Mouse (Mus musculus): ENCODE results near the gene Rnf182. TPM values are rescaled to one million over a fixed set of nuclear protein-coding genes. Genes with fewer than 3 reads are reported as not detected.

Rnf182 gene
- polyA plus RNA-seq, 1 experiment = not detected

DNA sequence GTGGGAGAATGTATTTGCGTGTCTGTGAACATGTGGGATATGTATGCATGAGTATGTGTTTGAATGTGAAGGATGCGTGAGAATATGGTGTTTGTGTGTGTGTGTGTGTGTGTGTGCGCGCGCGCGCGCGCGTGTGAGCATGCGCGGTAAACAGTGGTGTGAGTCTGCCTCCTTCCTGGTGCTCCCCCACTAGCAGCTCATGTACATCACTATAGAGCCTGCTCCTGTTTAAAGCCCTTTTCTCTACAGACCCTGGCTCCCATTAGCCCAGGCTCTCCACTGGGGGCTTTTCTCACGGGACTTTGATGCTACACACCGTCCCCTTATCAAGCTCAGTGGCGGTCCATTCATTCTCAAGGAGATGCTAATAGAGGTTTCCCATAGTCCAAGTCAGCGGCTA is 32.5 kb upstream of the Rnf182 start:
- no peaks in the 10 kb centered on the region for H3K27me3 ChIP-seq (ENCODE audit: control insufficient read depth)
- no peaks in the 10 kb centered on the region for H3K9me3 ChIP-seq (ENCODE audit: control insufficient read depth, low read length)
- H3K4me3 ChIP-seq (replicated peaks) = no peak overlapping the region
- H3K36me3 ChIP-seq (ENCODE audit: control insufficient read depth) = no peaks in the 10 kb centered on the region
- TF ChIP-seq TAL1 (IDR thresholded peaks at IDR 0.05; ENCODE audit: low read length) = no peak
- TF ChIP-seq GATA1 (IDR thresholded peaks at IDR 0.05; ENCODE audit: low read length) = no peak
- no peaks in the 10 kb centered on the region for H3K4me1 ChIP-seq (ENCODE audit: control insufficient read depth)

DNA sequence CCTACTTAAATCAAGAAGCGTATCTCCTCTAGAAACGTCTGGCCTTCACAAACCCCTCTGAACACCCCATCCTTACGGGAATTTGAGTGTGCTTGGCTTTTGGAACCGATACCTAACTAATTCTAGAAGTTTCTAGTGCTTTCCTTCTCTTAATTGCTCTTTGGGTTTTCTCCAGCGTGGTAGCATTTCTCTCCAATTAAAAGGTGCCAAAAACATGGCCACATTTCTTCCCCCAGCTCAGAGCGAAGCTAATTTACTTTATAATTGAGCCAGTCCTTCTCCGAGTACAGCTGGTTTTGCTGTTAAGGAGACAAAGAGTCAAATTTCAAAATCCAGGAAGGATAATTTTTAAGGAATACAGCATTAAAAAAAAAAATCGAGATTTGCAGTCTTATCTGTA is 32.0 kb upstream of the Rnf182 start:
- H3K4me1 ChIP-seq (ENCODE audit: control insufficient read depth) = no peaks in the 10 kb centered on the region
- no peaks in the 10 kb centered on the region for H3K36me3 ChIP-seq (ENCODE audit: control insufficient read depth)
- no peaks in the 10 kb centered on the region for H3K27me3 ChIP-seq (ENCODE audit: control insufficient read depth)
- H3K9me3 ChIP-seq (ENCODE audit: control insufficient read depth, low read length) = no peaks in the 10 kb centered on the region
- no peak for TF ChIP-seq GATA1 (IDR thresholded peaks at IDR 0.05; ENCODE audit: low read length)
- no peak for TF ChIP-seq TAL1 (IDR thresholded peaks at IDR 0.05; ENCODE audit: low read length)
- no peak overlapping the region for H3K4me3 ChIP-seq (replicated peaks)

DNA sequence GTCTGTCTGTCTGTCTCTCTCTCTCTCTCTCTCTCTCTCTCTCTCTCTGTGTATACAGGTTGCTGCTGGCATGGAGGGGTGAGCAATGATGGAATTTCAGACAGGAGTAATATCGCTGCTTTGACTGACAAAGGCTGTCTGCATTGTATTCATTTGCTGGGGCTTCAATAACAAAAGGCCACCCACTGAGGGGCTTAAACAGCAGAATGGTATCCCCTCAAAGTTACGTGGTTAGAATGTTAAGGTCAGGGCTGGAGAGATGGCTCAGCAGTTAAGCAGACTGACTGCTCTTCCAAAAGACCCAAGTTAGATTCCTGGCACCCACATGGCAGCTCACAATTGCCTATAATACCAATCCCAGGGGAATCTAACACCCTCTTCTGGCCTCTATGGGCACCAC is 30.2 kb upstream of the Rnf182 start:
- TF ChIP-seq TAL1 (IDR thresholded peaks at IDR 0.05; ENCODE audit: low read length) = no peak
- no peak for TF ChIP-seq GATA1 (IDR thresholded peaks at IDR 0.05; ENCODE audit: low read length)
- Histone ChIP-seq H3K4me1 (ENCODE audit: control insufficient read depth) (no peaks in the 10 kb centered on the region), H3K27me3 (ENCODE audit: control insufficient read depth) (no peaks in the 10 kb centered on the region)

DNA sequence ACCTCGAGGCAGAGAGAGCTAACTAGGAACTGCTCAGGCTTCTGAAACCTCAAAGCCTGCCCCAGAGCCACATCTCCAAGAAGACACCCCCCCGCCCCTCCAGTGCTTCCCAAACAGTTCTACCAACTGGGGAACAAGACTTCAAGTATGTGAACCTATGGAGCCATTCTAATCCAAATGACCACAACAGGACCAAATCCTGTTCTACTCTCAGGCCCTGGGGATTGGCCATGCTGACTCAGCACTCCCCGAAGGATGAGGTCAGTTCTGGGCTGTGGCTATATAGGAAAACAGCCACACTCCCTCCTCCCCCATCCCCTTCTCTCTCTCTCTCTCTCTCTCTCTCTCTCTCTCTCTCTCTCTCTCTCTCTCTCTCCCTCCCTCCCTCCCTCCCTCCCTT is 28.5 kb upstream of the Rnf182 start:
- no peak for TF ChIP-seq TAL1 (IDR thresholded peaks at IDR 0.05; ENCODE audit: low read length)
- TF ChIP-seq GATA1 (IDR thresholded peaks at IDR 0.05; ENCODE audit: low read length) = no peak
- no peaks in the 10 kb centered on the region for H3K36me3 ChIP-seq (ENCODE audit: control insufficient read depth)
- H3K4me1 ChIP-seq (ENCODE audit: control insufficient read depth) = no peaks in the 10 kb centered on the region
- no peak overlapping the region for H3K4me3 ChIP-seq (replicated peaks)
- no peaks in the 10 kb centered on the region for H3K9me3 ChIP-seq (ENCODE audit: control insufficient read depth, low read length)
- H3K27me3 ChIP-seq (ENCODE audit: control insufficient read depth) = peaks cover 6% of the 10 kb centered on the region

More for the DNA sequence above, 30.2 kb upstream of the Rnf182 start:
- no peaks in the 10 kb centered on the region for H3K9me3 ChIP-seq (ENCODE audit: control insufficient read depth, low read length)
- H3K36me3 ChIP-seq (ENCODE audit: control insufficient read depth) = no peaks in the 10 kb centered on the region
- H3K4me3 ChIP-seq (replicated peaks) = no peak overlapping the region

DNA sequence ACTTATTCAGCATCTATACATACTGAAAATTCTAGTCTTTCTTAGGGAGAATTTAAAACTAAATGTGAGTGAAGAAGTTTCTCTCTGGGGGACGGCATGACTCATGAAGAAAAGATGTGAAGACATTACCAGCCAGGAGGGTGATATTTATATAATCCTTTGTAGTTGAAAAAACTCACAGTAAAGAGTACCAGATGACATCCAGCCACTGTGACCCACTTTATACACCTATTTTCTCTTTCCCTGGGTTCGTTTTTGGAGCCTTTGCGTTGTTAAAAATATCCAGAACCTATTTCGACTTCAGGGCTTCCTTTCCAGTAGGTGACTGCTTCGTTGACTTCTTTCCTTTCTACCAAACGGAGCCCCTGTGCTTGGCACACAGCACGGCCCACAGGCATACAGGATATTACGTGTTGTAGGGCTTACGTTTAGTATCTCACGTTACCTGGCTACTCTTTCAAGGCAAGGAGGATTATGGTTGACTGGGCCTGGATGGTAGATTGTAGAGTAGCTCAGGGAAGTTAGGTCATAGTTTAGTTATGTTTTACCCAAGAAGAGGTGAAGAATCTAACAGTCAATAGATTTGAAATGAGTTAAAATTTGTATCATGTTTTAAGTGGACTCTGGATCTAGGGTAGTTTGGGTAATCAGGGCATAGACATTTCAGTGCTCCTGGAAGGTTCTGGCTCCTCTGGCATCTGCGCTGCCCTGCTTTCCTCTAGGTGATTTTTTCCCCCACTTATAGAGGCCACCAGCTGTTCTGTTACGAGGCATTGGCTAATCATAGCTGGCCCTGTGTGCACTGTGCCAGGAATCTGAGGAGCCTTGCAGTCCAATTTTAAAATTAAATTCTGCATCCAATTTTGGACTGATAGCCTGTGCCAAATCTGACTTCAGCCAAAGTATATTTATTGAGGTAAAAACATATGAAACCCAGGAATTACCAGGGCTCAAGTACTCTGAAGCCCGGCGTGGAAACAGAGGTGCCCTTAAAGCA is 27.4 kb upstream of the Rnf182 start:
- Histone ChIP-seq H3K27me3 (ENCODE audit: control insufficient read depth) (peaks cover 13% of the 10 kb centered on the region), H3K9me3 (ENCODE audit: control insufficient read depth, low read length) (no peaks in the 10 kb centered on the region), H3K4me1 (ENCODE audit: control insufficient read depth) (no peaks in the 10 kb centered on the region), H3K4me3 (replicated peaks) (no peak overlapping the region), H3K36me3 (ENCODE audit: control insufficient read depth) (no peaks in the 10 kb centered on the region)
- no peak for TF ChIP-seq TAL1 (IDR thresholded peaks at IDR 0.05; ENCODE audit: low read length)
- no peak for TF ChIP-seq GATA1 (IDR thresholded peaks at IDR 0.05; ENCODE audit: low read length)

DNA sequence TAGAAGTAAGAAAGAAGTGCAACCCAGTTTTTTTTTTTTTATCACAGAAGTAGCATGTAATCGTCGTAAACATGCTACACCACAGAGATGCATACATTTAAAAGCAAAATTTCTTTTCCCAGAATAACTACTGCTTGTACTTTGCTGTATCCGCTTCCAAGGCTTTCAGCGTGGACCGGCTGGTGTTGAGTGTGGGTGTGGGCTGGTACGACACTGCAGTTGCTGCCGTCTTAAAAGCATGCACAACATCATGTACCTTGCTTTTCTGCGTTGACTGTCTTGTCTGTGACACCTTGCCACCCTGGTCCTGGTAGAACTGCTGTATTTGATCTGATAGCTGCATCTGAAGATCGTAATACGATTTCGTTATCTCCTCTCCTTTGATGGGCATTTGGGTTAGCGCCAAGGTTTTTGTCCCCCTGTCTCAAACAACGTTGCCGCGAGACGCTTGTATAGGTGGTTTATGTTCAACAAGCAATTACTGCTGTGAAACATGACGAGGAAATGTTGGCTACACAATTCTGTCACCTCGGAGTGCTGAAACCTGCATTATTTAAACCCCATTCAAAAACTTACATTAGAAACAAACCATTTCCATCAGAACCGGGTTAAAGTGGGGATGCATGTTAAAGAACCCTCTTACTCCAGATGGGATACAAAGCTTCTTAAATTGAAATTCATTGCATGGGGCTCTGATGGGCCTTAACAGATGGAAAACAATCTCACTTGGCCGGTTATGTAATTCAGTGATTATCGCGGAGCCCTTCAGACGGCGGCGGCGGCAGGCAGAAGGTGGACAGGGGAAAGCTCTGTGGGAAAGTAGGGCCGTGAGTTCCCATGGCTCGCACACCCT is 23.5 kb upstream of the Rnf182 start:
- no peaks in the 10 kb centered on the region for H3K36me3 ChIP-seq (ENCODE audit: control insufficient read depth)
- H3K9me3 ChIP-seq (ENCODE audit: control insufficient read depth, low read length) = no peaks in the 10 kb centered on the region
- no peak overlapping the region for H3K4me3 ChIP-seq (replicated peaks)
- TF ChIP-seq TAL1 (IDR thresholded peaks at IDR 0.05; ENCODE audit: low read length) (no peak), GATA1 (IDR thresholded peaks at IDR 0.05; ENCODE audit: low read length) (no peak)
- H3K27me3 ChIP-seq (ENCODE audit: control insufficient read depth) = peaks cover 13% of the 10 kb centered on the region
- H3K4me1 ChIP-seq (ENCODE audit: control insufficient read depth) = no peaks in the 10 kb centered on the region

DNA sequence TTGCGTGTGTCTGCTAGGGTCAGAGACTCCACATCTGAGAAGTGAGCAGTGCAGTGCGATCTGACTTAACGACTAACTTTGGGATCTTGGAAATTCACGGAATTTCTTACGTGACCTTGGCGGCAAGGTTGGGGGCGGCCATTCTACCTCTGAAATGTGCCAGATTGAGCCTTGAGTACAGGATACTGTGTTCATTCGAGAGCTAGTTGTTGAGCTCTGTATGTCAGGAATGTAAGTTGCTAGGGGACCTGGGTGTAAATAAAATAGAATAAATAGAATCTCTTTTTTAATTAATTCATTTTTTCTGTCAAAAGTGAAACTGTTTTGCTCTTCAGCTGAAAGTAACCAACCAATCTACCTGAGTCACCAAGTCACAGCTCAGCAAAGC is 22.8 kb upstream of the Rnf182 start:
- no peaks in the 10 kb centered on the region for H3K36me3 ChIP-seq (ENCODE audit: control insufficient read depth)

DNA sequence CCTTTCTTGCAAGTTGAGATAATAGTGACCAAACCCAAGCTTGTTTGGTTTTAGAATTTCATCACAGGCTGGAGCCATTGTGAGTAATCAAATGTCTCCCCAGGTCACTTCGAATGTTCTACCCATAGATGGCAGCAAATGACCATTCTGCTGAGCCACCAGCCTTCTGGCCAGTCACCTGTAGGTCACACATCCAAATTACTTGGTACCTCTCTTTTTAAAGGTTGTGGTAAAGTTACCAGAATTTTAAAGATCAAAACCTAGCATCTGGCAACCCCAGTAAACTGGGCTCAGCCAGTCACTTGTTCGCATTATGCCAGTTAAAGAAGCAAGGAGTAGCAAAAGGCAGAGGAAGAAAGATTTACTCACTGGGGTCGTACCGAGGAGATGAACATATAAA is 19.6 kb upstream of the Rnf182 start:
- Histone ChIP-seq H3K4me3 (replicated peaks) (no peak overlapping the region), H3K4me1 (ENCODE audit: control insufficient read depth) (no peaks in the 10 kb centered on the region), H3K9me3 (ENCODE audit: control insufficient read depth, low read length) (no peaks in the 10 kb centered on the region), H3K36me3 (ENCODE audit: control insufficient read depth) (no peaks in the 10 kb centered on the region), H3K27me3 (ENCODE audit: control insufficient read depth) (peaks cover 13% of the 10 kb centered on the region)
- no peak for TF ChIP-seq GATA1 (IDR thresholded peaks at IDR 0.05; ENCODE audit: low read length)

More for the DNA sequence above, 22.8 kb upstream of the Rnf182 start:
- no peak for TF ChIP-seq GATA1 (IDR thresholded peaks at IDR 0.05; ENCODE audit: low read length)
- no peaks in the 10 kb centered on the region for H3K4me1 ChIP-seq (ENCODE audit: control insufficient read depth)
- no peaks in the 10 kb centered on the region for H3K9me3 ChIP-seq (ENCODE audit: control insufficient read depth, low read length)
- H3K27me3 ChIP-seq (ENCODE audit: control insufficient read depth) = peaks cover 13% of the 10 kb centered on the region
- H3K4me3 ChIP-seq (replicated peaks) = no peak overlapping the region

DNA sequence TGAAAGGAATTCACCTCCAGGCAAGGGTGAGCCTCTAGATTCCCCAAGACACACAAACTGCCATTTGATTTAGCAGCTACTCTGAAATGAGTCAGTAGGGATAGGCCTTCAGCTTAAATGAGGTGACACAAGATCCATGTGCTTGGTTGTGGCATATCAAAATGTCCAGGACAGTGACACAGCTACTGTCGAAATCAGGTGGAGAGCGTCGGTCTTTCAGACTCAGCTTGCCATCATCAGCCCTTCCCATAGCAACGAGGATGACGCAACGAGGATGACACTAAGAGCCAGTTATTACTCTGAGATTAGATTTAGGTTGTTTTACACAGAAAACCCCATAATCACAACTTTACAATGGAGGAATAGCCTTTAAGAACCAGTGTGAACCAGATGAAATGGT is 14.5 kb upstream of the Rnf182 start:
- H3K4me1 ChIP-seq (ENCODE audit: control insufficient read depth) = no peaks in the 10 kb centered on the region
- no peaks in the 10 kb centered on the region for H3K36me3 ChIP-seq (ENCODE audit: control insufficient read depth)
- H3K4me3 ChIP-seq (replicated peaks) = no peak overlapping the region
- no peak for TF ChIP-seq GATA1 (IDR thresholded peaks at IDR 0.05; ENCODE audit: low read length)
- no peak for TF ChIP-seq TAL1 (IDR thresholded peaks at IDR 0.05; ENCODE audit: low read length)
- H3K9me3 ChIP-seq (ENCODE audit: control insufficient read depth, low read length) = no peaks in the 10 kb centered on the region
- H3K27me3 ChIP-seq (ENCODE audit: control insufficient read depth) = no peaks in the 10 kb centered on the region
